Mouse (Mus musculus): ENCODE results near the gene Fam240a. TPM values are rescaled to one million over a fixed set of nuclear protein-coding genes. Genes with fewer than 3 reads are reported as not detected.
A peak's percentile ranks its signal among the peaks of the same experiment; 100 is the strongest.

Gene Fam240a
- total RNA-seq, 2 experiments from 2014 or later = not detected

- peak; percentile 34; the same call in 1 of the 2 replicates for ATAC-seq (replicated peaks; ENCODE audit: poor library complexity, severe bottlenecking)
Observed at GRCm38 (mm10) chr9:110946548-110947044, 29.9 kb upstream of the Fam240a start.

GRCm38 (mm10) chr9:110945926-110946325, 29.3 kb upstream of the Fam240a start, which contains the start of gene Tdgf1:
TSS of gene Tdgf1 (minus strand) at chr9:110946158.
- no peak for ATAC-seq (replicated peaks; ENCODE audit: poor library complexity, severe bottlenecking)

- no peak for ATAC-seq (replicated peaks; ENCODE audit: poor library complexity, severe bottlenecking)
Observed at GRCm38 (mm10) chr9:110945343-110945742, 28.7 kb upstream of the Fam240a start.

GRCm38 (mm10) chr9:110944265-110944664, 27.6 kb upstream of the Fam240a start:
- ATAC-seq (replicated peaks; ENCODE audit: poor library complexity, severe bottlenecking) = peak; percentile 64

- ATAC-seq (replicated peaks; ENCODE audit: poor library complexity, severe bottlenecking) = 0 out of 2 replicates have a peak, but pooled peaks have one; percentile 12
Observed at GRCm38 (mm10) chr9:110937506-110938490, 21.1 kb upstream of the Fam240a start.

GRCm38 (mm10) chr9:110935941-110936340, 19.3 kb upstream of the Fam240a start:
- ATAC-seq (replicated peaks; ENCODE audit: poor library complexity, severe bottlenecking) = no peak

- ATAC-seq (replicated peaks; ENCODE audit: poor library complexity, severe bottlenecking) = no peak
Observed at GRCm38 (mm10) chr9:110933850-110934437, 17.3 kb upstream of the Fam240a start.

- ATAC-seq (replicated peaks; ENCODE audit: poor library complexity, severe bottlenecking) = no peak
Observed at GRCm38 (mm10) chr9:110931573-110931972, 14.9 kb upstream of the Fam240a start.

GRCm38 (mm10) chr9:110922759-110923158, 6.1 kb upstream of the Fam240a start:
- ATAC-seq (replicated peaks; ENCODE audit: poor library complexity, severe bottlenecking) = peak; percentile 53; the same call in 1 of the 2 replicates

- no peak for ATAC-seq (replicated peaks; ENCODE audit: poor library complexity, severe bottlenecking)
Observed at GRCm38 (mm10) chr9:110920665-110921419, 4.2 kb upstream of the Fam240a start.

- ATAC-seq (replicated peaks; ENCODE audit: poor library complexity, severe bottlenecking) = peak; percentile 61
Observed at GRCm38 (mm10) chr9:110915466-110915865, 1.2 kb downstream of the Fam240a start.

GRCm38 (mm10) chr9:110914631-110915236, 1.9 kb downstream of the Fam240a start:
- ATAC-seq (replicated peaks; ENCODE audit: poor library complexity, severe bottlenecking) = no peak

- ATAC-seq (replicated peaks; ENCODE audit: poor library complexity, severe bottlenecking) = no peak
Observed at GRCm38 (mm10) chr9:110909371-110909967, 7.2 kb downstream of the Fam240a start.

- no peak for ATAC-seq (replicated peaks; ENCODE audit: poor library complexity, severe bottlenecking)
Observed at GRCm38 (mm10) chr9:110908631-110909016, 8.0 kb downstream of the Fam240a start.

- ATAC-seq (replicated peaks; ENCODE audit: poor library complexity, severe bottlenecking) = no peak
Observed at GRCm38 (mm10) chr9:110907838-110908630, 8.6 kb downstream of the Fam240a start.

GRCm38 (mm10) chr9:110907201-110907837, 9.3 kb downstream of the Fam240a start:
- no peak for ATAC-seq (replicated peaks; ENCODE audit: poor library complexity, severe bottlenecking)

- no peak for ATAC-seq (replicated peaks; ENCODE audit: poor library complexity, severe bottlenecking)
Observed at GRCm38 (mm10) chr9:110902271-110902670, 14.4 kb downstream of the Fam240a start.

- ATAC-seq (replicated peaks; ENCODE audit: poor library complexity, severe bottlenecking) = no peak
Observed at GRCm38 (mm10) chr9:110901204-110901603, 15.5 kb downstream of the Fam240a start.

Measured in granulocyte monocyte progenitor cell, adult 5-6 weeks (primary cell).